Mouse (Mus musculus): Measurements from ENCODE around the gene Nat8f4.
"Not testable (repeated sequence)": the region's sequence is repeated elsewhere in the genome, so short reads cannot be mapped to it uniquely, and the experiment has no call there.

- not testable (repeated sequence) for TF ChIP-seq CTCF (conservative IDR thresholded peaks at IDR 0.05; ENCODE audit: low read length); POU5F1 (IDR thresholded peaks at IDR 0.05; ENCODE audit: borderline replicate concordance, low read length)
- TF ChIP-seq NANOG (IDR thresholded peaks at IDR 0.05; ENCODE audit: borderline replicate concordance, low read length): peak; percentile 61
These were observed 11.1 kb upstream of the Nat8f4 start, which contains the start of gene Nat8f1 for GRCm38 (mm10) chr6:85915539-85916513.

Measured in E14TG2a.4 (cell line).